Mouse (Mus musculus): Measurements from ENCODE around the gene Pltp. TPM values are rescaled to one million over a fixed set of nuclear protein-coding genes. Genes with fewer than 3 reads are reported as not detected.
"Not testable (repeated sequence)": the region's sequence is repeated elsewhere in the genome, so short reads cannot be mapped to it uniquely, and the experiment has no call there.

Gene Pltp
- polyA plus RNA-seq, 1 experiment from 2014 or later: 47.5 TPM

DNA sequence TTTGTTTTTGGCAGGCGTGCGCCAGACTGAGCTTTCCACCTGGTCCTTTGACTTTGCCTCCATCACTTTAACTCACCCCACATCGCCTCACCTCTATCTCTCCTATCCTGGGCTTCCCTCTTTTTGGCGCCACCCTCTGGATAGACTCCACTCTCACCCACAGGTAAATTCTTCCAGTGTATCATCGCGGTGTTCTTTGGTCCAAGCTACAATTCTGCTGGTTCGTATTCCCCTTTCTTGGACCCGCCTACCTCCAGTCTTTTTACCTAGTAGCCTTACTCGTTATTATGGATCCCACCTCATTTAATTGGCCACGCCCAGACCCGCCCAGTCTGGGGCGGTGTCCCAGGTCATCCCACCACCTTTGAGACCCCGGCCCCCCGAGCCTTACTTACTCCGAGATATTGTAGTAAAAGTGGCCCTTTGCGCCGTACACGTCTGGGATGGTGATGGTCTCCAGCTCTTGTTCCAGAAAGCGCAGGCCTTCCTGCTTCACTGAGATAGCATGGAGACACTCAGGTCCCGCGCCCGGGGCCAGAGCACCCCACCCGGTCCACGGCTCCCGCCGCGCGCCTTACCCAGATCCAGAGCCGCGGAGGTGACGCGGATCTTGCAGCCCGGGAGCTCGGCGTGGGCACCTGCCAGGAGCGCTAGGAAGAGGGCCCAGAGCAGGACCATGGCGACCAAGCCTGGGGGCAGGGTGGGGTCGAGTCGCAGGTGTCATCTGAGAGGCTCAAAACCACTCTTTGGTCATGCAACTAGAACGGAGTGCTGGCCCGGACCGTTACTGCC is 1.0 kb downstream of the Pltp start:
- peak; percentile 36 for ATAC-seq (ENCODE audit: low FRiP score, low TSS enrichment)
- Histone ChIP-seq H3K27ac (ENCODE audit: low read length) (no peak overlapping the region), H3K9me3 (ENCODE audit: low read length) (no peaks in the 10 kb centered on the region), H3K4me2 (replicated peaks; ENCODE audit: low read depth, low read length) (peak overlapping the region; percentile 94), H3K4me1 (ENCODE audit: insufficient read depth, low read length) (peaks cover 36% of the 10 kb centered on the region), H3K4me3 (ENCODE audit: low read length) (peak overlapping the region; percentile 51), H3K9ac (replicated peaks; ENCODE audit: low read length) (peak overlapping the region; percentile 62), H3K27me3 (ENCODE audit: insufficient read depth, low read length) (peaks cover 22% of the 10 kb centered on the region), H3K36me3 (ENCODE audit: insufficient read depth, low read length) (no peaks in the 10 kb centered on the region)
- WGBS: 1% methylated on average over 42 of the region's 42 CpGs

- ATAC-seq (ENCODE audit: low FRiP score, low TSS enrichment); H3K36me3 ChIP-seq (ENCODE audit: insufficient read depth, low read length); H3K4me3 ChIP-seq (ENCODE audit: low read length); H3K27ac ChIP-seq (ENCODE audit: low read length); H3K9ac ChIP-seq (replicated peaks; ENCODE audit: low read length); H3K9me3 ChIP-seq (ENCODE audit: low read length): not testable (repeated sequence)
- Histone ChIP-seq H3K4me1 (ENCODE audit: insufficient read depth, low read length) (peaks cover 29% of the 10 kb centered on the region), H3K27me3 (ENCODE audit: insufficient read depth, low read length) (peaks cover 22% of the 10 kb centered on the region), H3K4me2 (replicated peaks; ENCODE audit: low read depth, low read length) (0 out of 2 replicates have a peak overlapping the region, but pooled peaks have one; percentile 94)
- 82% methylated on average over 5 of the region's 5 CpGs for WGBS
Observed at GRCm38 (mm10) chr2:164855572-164855971, 1.9 kb downstream of the Pltp start.

DNA sequence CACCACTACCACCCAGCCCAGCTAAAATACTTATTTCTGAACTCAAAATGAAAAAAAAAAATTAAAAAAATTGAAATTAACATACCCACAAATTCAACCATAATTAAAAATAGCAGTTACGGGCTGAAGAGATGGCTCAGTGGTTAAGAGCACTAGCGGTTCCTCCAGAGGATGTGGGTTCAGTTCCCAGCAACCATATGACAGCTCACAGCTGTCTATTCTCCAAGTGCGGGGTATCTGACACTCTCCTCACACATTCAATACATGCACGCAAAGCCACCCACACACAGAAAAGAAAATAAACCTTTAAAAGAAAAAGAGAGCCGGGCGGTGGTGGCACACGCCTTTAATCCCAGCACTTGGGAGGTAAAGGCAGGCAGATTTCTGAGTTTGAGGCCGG is 7.5 kb downstream of the Pltp start:
- peaks cover 4% of the 10 kb centered on the region; the same call in 1 of the 2 replicates for H3K27me3 ChIP-seq (ENCODE audit: insufficient read depth, low read length)
- WGBS: 37% methylated on average over 8 of the region's 8 CpGs
- no peak overlapping the region for H3K4me3 ChIP-seq (ENCODE audit: low read length)
- no peak for ATAC-seq (ENCODE audit: low FRiP score, low TSS enrichment)
- 0 out of 2 replicates have a peak, but pooled peaks cover 10% of the 10 kb centered on the region for H3K36me3 ChIP-seq (ENCODE audit: insufficient read depth, low read length)
- no peak overlapping the region for H3K9ac ChIP-seq (replicated peaks; ENCODE audit: low read length)
- H3K4me2 ChIP-seq (replicated peaks; ENCODE audit: low read depth, low read length): no peak overlapping the region
- no peaks in the 10 kb centered on the region; the same call in 1 of the 2 replicates for H3K4me1 ChIP-seq (ENCODE audit: insufficient read depth, low read length)
- no peak overlapping the region for H3K27ac ChIP-seq (ENCODE audit: low read length)
- no peaks in the 10 kb centered on the region for H3K9me3 ChIP-seq (ENCODE audit: low read length)

DNA sequence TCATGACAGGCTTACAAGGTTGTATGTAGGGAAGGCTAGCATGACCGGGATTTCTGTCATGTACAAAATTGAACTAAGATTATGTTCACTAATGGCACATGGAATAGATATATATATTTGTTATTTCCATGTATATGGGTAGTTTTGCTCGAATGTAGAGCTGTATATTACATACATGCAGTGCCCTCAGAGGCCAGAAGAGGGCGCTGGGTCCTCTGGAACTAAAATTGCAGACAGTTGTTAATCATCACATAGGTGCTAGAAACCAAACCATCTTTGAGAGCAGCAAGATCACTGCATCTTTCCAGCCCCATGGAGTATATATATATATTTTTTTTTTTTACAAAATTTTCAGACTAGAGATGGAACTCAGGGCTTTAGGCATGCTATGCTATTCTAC is 11.7 kb downstream of the Pltp start:
- H3K9ac ChIP-seq (replicated peaks; ENCODE audit: low read length): no peak overlapping the region
- H3K4me1 ChIP-seq (ENCODE audit: insufficient read depth, low read length): no peaks in the 10 kb centered on the region
- no peak overlapping the region for H3K4me3 ChIP-seq (ENCODE audit: low read length)
- H3K4me2 ChIP-seq (replicated peaks; ENCODE audit: low read depth, low read length): no peak overlapping the region
- no peak overlapping the region for H3K27ac ChIP-seq (ENCODE audit: low read length)
- 0 out of 2 replicates have a peak, but pooled peaks cover 10% of the 10 kb centered on the region for H3K36me3 ChIP-seq (ENCODE audit: insufficient read depth, low read length)
- 54% methylated on average over 3 of the region's 3 CpGs for WGBS
- H3K9me3 ChIP-seq (ENCODE audit: low read length): no peaks in the 10 kb centered on the region
- H3K27me3 ChIP-seq (ENCODE audit: insufficient read depth, low read length): no peaks in the 10 kb centered on the region
- ATAC-seq (ENCODE audit: low FRiP score, low TSS enrichment): no peak

- Histone ChIP-seq H3K9me3 (ENCODE audit: low read length) (no peaks in the 10 kb centered on the region), H3K4me1 (ENCODE audit: insufficient read depth, low read length) (peaks cover 9% of the 10 kb centered on the region), H3K9ac (replicated peaks; ENCODE audit: low read length) (no peak overlapping the region), H3K4me3 (ENCODE audit: low read length) (no peak overlapping the region), H3K27me3 (ENCODE audit: insufficient read depth, low read length) (no peaks in the 10 kb centered on the region), H3K36me3 (ENCODE audit: insufficient read depth, low read length) (peaks cover 33% of the 10 kb centered on the region), H3K4me2 (replicated peaks; ENCODE audit: low read depth, low read length) (peak overlapping the region; percentile 94; the same call in 1 of the 2 replicates), H3K27ac (ENCODE audit: low read length) (no peak overlapping the region)
- ATAC-seq (ENCODE audit: low FRiP score, low TSS enrichment): no peak
- 99% methylated on average over 4 of the region's 4 CpGs for WGBS
Observed at GRCm38 (mm10) chr2:164835164-164835563, 22.3 kb downstream of the Pltp start.

GRCm38 (mm10) chr2:164834531-164834930 is 23.0 kb downstream of the Pltp start:
- Histone ChIP-seq H3K27me3 (ENCODE audit: insufficient read depth, low read length) (no peaks in the 10 kb centered on the region), H3K4me1 (ENCODE audit: insufficient read depth, low read length) (peaks cover 9% of the 10 kb centered on the region), H3K4me2 (replicated peaks; ENCODE audit: low read depth, low read length) (peak overlapping the region; percentile 94), H3K9me3 (ENCODE audit: low read length) (no peaks in the 10 kb centered on the region), H3K4me3 (ENCODE audit: low read length) (peak overlapping the region; percentile 70), H3K27ac (ENCODE audit: low read length) (no peak overlapping the region), H3K9ac (replicated peaks; ENCODE audit: low read length) (peak overlapping the region; percentile 81), H3K36me3 (ENCODE audit: insufficient read depth, low read length) (peaks cover 29% of the 10 kb centered on the region)
- 35% methylated on average over 8 of the region's 8 CpGs for WGBS
- no peak for ATAC-seq (ENCODE audit: low FRiP score, low TSS enrichment)

DNA sequence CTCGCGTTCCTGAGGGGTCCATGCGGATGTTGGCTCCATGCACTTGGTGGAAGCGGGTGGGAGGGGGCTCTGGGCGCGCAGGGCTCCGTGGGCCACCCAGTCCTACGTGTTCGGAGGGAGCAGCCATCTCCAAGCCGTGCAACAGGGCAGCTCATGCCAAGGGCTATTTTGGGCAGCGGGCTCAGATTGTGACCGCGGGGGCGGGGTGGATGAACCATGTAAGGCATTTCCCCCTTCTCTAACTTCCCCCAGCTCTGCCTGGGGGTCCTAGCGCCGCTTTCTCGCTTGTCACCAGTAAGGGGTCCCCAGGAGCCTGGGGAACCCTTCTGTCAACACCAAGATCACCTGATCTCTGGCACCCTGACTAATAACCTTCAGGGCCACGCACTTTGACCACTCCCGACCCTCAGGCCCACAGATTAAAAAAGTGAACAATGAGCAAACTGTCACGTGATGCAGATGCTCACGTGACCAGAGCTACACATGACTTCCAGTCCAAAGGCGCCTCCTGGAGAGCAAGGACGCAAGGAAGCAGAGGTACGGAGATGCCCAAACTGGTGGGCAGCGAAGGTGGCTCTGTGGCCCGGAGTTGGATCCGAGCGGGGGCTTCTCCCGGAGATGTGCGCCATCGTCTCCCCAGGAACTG is 24.1 kb downstream of the Pltp start, which contains the start of gene Neurl2:
Neurl2 (minus strand) TSS at position 143 of the 646 bp plus-strand sequence.
- Histone ChIP-seq H3K4me3 (ENCODE audit: low read length) (peak within 1 kb of the TSS; percentile 70), H3K27me3 (ENCODE audit: insufficient read depth, low read length) (no peaks in the 10 kb centered on the region), H3K9ac (replicated peaks; ENCODE audit: low read length) (peak within 1 kb of the TSS; percentile 81), H3K9me3 (ENCODE audit: low read length) (no peaks in the 10 kb centered on the region), H3K27ac (ENCODE audit: low read length) (peak within 1 kb of the TSS; percentile 84), H3K4me2 (replicated peaks; ENCODE audit: low read depth, low read length) (peak within 1 kb of the TSS; percentile 94), H3K4me1 (ENCODE audit: insufficient read depth, low read length) (peaks cover 9% of the 10 kb centered on the region), H3K36me3 (ENCODE audit: insufficient read depth, low read length) (peaks cover 18% of the 10 kb centered on the region)
- WGBS: under 1% methylated on average over 31 of the region's 31 CpGs
- ATAC-seq (ENCODE audit: low FRiP score, low TSS enrichment): peak; percentile 73

- WGBS: under 1% methylated on average over 35 of the region's 35 CpGs
- Histone ChIP-seq H3K9ac (replicated peaks; ENCODE audit: low read length) (peak within 1 kb of the TSS; percentile 81), H3K4me3 (ENCODE audit: low read length) (peak within 1 kb of the TSS; percentile 70), H3K4me1 (ENCODE audit: insufficient read depth, low read length) (peaks cover 9% of the 10 kb centered on the region), H3K4me2 (replicated peaks; ENCODE audit: low read depth, low read length) (peak within 1 kb of the TSS; percentile 94), H3K36me3 (ENCODE audit: insufficient read depth, low read length) (peaks cover 12% of the 10 kb centered on the region; the same call in 1 of the 2 replicates), H3K27me3 (ENCODE audit: insufficient read depth, low read length) (no peaks in the 10 kb centered on the region), H3K27ac (ENCODE audit: low read length) (peak within 1 kb of the TSS; percentile 84), H3K9me3 (ENCODE audit: low read length) (no peaks in the 10 kb centered on the region)
- peak; percentile 74 for ATAC-seq (ENCODE audit: low FRiP score, low TSS enrichment)
Observed at GRCm38 (mm10) chr2:164832748-164833301, 24.7 kb downstream of the Pltp start, which contains the start of gene Ctsa. TSS of gene Ctsa (plus strand) at chr2:164832873.

GRCm38 (mm10) chr2:164832032-164832747 is 25.3 kb downstream of the Pltp start:
- 60% methylated on average over 16 of the region's 16 CpGs for WGBS
- H3K27me3 ChIP-seq (ENCODE audit: insufficient read depth, low read length): no peaks in the 10 kb centered on the region
- peak overlapping the region; percentile 94 for H3K4me2 ChIP-seq (replicated peaks; ENCODE audit: low read depth, low read length)
- H3K36me3 ChIP-seq (ENCODE audit: insufficient read depth, low read length): peaks cover 16% of the 10 kb centered on the region
- peak overlapping the region; percentile 84; the same call in 1 of the 2 replicates for H3K27ac ChIP-seq (ENCODE audit: low read length)
- peak overlapping the region; percentile 81 for H3K9ac ChIP-seq (replicated peaks; ENCODE audit: low read length)
- peaks cover 9% of the 10 kb centered on the region for H3K4me1 ChIP-seq (ENCODE audit: insufficient read depth, low read length)
- no peak for ATAC-seq (ENCODE audit: low FRiP score, low TSS enrichment)
- peak overlapping the region; percentile 70 for H3K4me3 ChIP-seq (ENCODE audit: low read length)
- H3K9me3 ChIP-seq (ENCODE audit: low read length): no peaks in the 10 kb centered on the region

Data from kidney, embryonic 16.5 days (tissue).